Mouse (Mus musculus): ENCODE measurements around the gene 4933400A11Rik. TPM values are rescaled to one million over a fixed set of nuclear protein-coding genes. Genes with fewer than 3 reads are reported as not detected.

Gene 4933400A11Rik
- total RNA-seq, 2 experiments from 2014 or later = not detected

Other genes with a start within 250 kb of the 4933400A11Rik start
- gene Mid1, start 94.4 kb downstream of the 4933400A11Rik start, total RNA-seq (2021) = 10 to 100 TPM; 13.4 to 23.2 TPM
- gene Gm21887, start 230.0 kb upstream of the 4933400A11Rik start, total RNA-seq (2021) = 100 to 1,000 TPM; 193 to 282 TPM

All from left cerebral cortex, postnatal 14 days (tissue).